Mouse (Mus musculus) brain, embryonic 14.5 days (tissue): Measurements from ENCODE around the gene Med24.

Source experiments
- CTCF ChIP-seq: fragments of 200-500 bp; IDR thresholded peaks from 2 replicates; pipeline ENCODE4 v1.5.1; 2012; ENCODE audit warnings: inconsistent platforms, mild to moderate bottlenecking, moderate library complexity, borderline replicate concordance; ENCODE audit not compliant: insufficient read depth, insufficient read length; ENCODE audit errors: extremely low read depth
- POLR2A ChIP-seq: fragments of 200-500 bp; IDR thresholded peaks from 2 replicates; pipeline ENCODE4 v1.6.1; 2012; ENCODE audit warnings: mild to moderate bottlenecking, inconsistent platforms, borderline replicate concordance; ENCODE audit not compliant: poor library complexity, insufficient read depth, insufficient read length, severe bottlenecking; ENCODE audit errors: extremely low read depth

- TF ChIP-seq POLR2A (no peak), CTCF (no peak)
Observed at GRCm38 (mm10) chr11:98741051-98741620, 11.9 kb upstream of the Med24 start.
